Mouse (Mus musculus): ENCODE data around the gene Gpr161. TPM values are rescaled to one million over a fixed set of nuclear protein-coding genes. Genes with fewer than 3 reads are reported as not detected.

Gene Gpr161
- polyA plus RNA-seq, 1 experiment from 2014 or later: 0.89 TPM

DNA sequence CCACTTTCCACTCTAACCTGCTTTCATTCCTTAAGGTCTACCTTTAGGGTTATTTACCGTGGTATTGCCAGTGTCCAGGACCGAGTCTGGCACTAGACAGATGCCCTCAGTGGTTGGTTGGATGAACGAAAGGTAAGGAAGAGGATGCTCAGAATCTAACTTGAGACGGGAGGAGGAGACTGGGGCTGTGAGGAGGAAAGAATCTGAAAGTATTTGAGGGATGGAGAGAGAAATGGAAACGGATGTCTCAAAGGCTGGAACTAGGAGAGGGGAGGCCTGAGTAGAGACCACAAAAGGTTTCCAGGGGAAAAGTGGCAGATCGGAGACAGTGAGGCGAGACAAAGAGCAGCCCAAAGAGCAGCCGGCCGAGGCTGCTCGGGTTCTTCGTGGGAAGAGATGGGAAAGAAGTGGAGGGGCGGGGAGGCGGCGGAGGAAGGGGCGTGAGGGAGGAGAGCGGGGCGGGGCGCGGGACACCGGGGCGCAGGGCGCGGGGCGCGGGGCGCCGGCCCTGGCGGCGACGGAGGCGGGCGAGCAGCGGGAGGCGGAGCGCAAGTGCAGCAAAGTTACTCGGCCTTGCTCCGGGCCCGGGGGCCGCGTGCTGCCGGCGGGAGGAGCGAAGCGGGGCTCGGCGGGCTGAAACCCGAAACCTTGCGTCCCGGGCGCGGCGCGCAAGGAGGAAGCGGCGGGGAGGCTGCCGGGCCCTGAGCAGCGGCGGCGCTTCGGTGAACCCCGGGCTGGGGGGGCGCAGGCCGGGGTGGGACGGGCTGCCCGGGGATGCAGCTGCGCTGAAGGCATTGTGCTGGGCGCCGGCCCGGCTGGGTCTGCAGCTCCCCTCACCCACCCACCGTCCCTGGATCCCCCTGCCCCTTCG is 14.0 kb upstream of the Gpr161 start:
- Histone ChIP-seq H3K36me3 (ENCODE audit: control insufficient read depth, insufficient read depth, low read length) (no peaks in the 10 kb centered on the region), H3K27ac (ENCODE audit: low read length) (peak overlapping the region; percentile 83), H3K27me3 (ENCODE audit: control insufficient read depth, insufficient read depth, low read depth, low read length) (no peaks in the 10 kb centered on the region), H3K9me3 (ENCODE audit: control insufficient read depth, low read length) (no peaks in the 10 kb centered on the region), H3K4me2 (ENCODE audit: low read depth, low read length) (peak overlapping the region; percentile 95), H3K9ac (ENCODE audit: low read length) (peak overlapping the region; percentile 86), H3K4me1 (replicated peaks; ENCODE audit: control insufficient read depth, insufficient read depth, low read length) (peaks cover 11% of the 10 kb centered on the region; the same call in 1 of the 2 replicates), H3K4me3 (ENCODE audit: low read length) (peak overlapping the region; percentile 75)
- 2% methylated on average over 38 of the region's 71 CpGs for WGBS
- ATAC-seq (ENCODE audit: low read depth): peak; percentile 93

DNA sequence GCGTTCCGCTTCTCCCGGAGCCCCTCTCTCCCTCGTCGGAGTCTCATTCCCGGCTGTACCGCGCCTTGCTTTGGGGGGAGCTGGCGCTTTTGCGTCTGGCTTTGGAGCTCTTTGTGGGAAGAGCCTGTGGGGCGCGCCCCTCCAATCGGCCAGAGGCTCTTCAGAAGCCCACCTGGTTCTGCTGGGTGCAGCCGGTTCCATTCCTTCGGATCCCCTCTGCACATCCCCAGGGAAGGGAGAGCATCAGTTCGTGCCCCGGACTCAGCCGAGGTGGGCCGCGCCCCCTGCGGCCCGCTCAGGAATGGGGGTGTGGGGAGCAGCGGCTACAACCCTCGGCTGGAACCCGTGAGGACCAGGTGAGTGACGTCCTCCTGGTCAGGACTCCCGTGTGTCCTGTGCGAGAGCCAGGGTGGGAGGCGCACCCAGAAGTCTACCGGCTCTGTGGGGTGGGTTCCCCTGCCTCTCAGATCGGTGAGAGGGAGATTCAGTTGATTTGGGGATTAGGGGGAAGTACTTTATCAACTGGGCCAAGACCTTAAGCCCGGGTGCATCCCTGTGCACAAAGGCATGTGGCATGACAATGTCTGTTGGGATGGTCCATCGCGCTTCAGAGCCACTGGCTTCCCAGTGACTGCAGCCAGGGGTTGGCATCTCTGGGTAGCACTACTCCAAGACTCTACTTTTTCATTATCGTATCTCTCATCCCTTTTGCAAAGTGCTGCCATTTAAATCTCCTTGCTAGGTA is 13.2 kb upstream of the Gpr161 start:
- no peaks in the 10 kb centered on the region for H3K27me3 ChIP-seq (ENCODE audit: control insufficient read depth, insufficient read depth, low read depth, low read length)
- no peaks in the 10 kb centered on the region for H3K9me3 ChIP-seq (ENCODE audit: control insufficient read depth, low read length)
- H3K27ac ChIP-seq (ENCODE audit: low read length): peak overlapping the region; percentile 83
- under 1% methylated on average over 34 of the region's 35 CpGs for WGBS
- peak overlapping the region; percentile 75 for H3K4me3 ChIP-seq (ENCODE audit: low read length)
- no peaks in the 10 kb centered on the region for H3K36me3 ChIP-seq (ENCODE audit: control insufficient read depth, insufficient read depth, low read length)
- H3K4me1 ChIP-seq (replicated peaks; ENCODE audit: control insufficient read depth, insufficient read depth, low read length): peaks cover 11% of the 10 kb centered on the region; the same call in 1 of the 2 replicates
- peak overlapping the region; percentile 86 for H3K9ac ChIP-seq (ENCODE audit: low read length)
- ATAC-seq (ENCODE audit: low read depth): peak; percentile 10; the same call in 1 of the 2 replicates
- H3K4me2 ChIP-seq (ENCODE audit: low read depth, low read length): peak overlapping the region; percentile 95

DNA sequence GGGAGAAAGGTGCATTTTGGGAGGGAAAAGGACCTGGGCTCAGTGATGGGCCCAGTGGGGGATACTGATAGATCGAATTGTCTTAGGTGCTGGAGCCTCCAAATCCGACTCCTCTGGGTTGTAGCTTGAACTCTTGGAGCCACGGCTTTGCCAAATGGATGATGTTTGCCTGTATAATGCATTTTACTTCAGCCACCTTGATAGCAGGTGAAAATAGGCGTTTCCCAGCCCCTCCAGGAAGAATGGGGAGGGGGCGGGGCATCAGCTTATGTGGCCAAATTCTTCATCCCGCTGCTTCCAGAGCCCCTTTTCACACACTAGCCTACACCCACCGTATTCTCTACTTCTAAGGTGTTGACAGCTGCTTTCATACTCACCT is 12.6 kb upstream of the Gpr161 start:
- no peak overlapping the region for H3K9ac ChIP-seq (ENCODE audit: low read length)
- H3K4me2 ChIP-seq (ENCODE audit: low read depth, low read length): peak overlapping the region; percentile 95
- WGBS: 15% methylated on average over 7 of the region's 7 CpGs
- H3K27ac ChIP-seq (ENCODE audit: low read length): no peak overlapping the region
- H3K9me3 ChIP-seq (ENCODE audit: control insufficient read depth, low read length): no peaks in the 10 kb centered on the region
- peaks cover 11% of the 10 kb centered on the region; the same call in 1 of the 2 replicates for H3K4me1 ChIP-seq (replicated peaks; ENCODE audit: control insufficient read depth, insufficient read depth, low read length)
- no peaks in the 10 kb centered on the region for H3K27me3 ChIP-seq (ENCODE audit: control insufficient read depth, insufficient read depth, low read depth, low read length)
- ATAC-seq (ENCODE audit: low read depth): no peak
- H3K4me3 ChIP-seq (ENCODE audit: low read length): peak overlapping the region; percentile 75
- H3K36me3 ChIP-seq (ENCODE audit: control insufficient read depth, insufficient read depth, low read length): no peaks in the 10 kb centered on the region

DNA sequence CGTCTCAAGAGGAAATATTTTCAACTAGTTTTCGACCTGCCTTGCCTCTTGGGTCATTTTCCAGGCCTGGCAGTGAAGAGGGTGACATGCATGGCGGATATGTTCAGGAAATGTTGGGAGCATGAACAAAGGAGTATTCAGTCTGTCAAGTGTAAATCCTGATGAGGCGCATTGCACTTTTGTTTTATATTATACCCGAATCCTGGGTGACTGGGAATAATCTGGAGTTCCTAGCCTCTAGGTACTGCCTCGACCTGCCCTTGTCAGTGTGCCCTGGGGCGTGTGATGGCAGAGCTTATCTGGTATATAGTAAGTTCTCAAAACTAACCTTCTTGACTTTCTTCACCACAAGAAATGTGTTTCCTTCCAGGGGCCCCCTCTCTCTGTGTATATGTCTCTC is 11.5 kb upstream of the Gpr161 start:
- WGBS: 61% methylated on average over 7 of the region's 7 CpGs
- H3K4me1 ChIP-seq (replicated peaks; ENCODE audit: control insufficient read depth, insufficient read depth, low read length): peaks cover 11% of the 10 kb centered on the region; the same call in 1 of the 2 replicates
- no peaks in the 10 kb centered on the region for H3K9me3 ChIP-seq (ENCODE audit: control insufficient read depth, low read length)
- H3K4me3 ChIP-seq (ENCODE audit: low read length): no peak overlapping the region
- H3K27me3 ChIP-seq (ENCODE audit: control insufficient read depth, insufficient read depth, low read depth, low read length): no peaks in the 10 kb centered on the region
- H3K9ac ChIP-seq (ENCODE audit: low read length): no peak overlapping the region
- H3K4me2 ChIP-seq (ENCODE audit: low read depth, low read length): no peak overlapping the region
- no peak for ATAC-seq (ENCODE audit: low read depth)
- no peak overlapping the region for H3K27ac ChIP-seq (ENCODE audit: low read length)
- no peaks in the 10 kb centered on the region for H3K36me3 ChIP-seq (ENCODE audit: control insufficient read depth, insufficient read depth, low read length)

DNA sequence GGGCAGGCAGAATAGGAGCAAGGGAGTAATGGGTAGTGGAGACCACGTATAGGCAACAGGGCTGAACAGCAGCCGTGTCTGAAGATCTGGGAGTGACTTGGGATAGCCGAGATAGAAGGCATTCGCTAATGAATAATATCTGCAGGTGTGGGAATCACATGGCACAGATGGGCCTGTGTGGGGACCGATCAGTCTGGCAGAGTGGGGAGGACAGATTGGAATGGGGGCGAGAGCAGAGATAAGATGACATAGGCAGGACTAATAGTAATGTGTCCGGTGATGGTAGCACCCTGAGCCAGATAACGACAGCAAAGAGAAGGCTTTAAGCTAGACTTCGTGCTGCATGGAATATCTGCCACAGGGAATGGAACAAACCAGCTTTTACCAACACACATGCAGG is 7.4 kb upstream of the Gpr161 start:
- Histone ChIP-seq H3K4me1 (replicated peaks; ENCODE audit: control insufficient read depth, insufficient read depth, low read length) (no peaks in the 10 kb centered on the region; the same call in 1 of the 2 replicates), H3K36me3 (ENCODE audit: control insufficient read depth, insufficient read depth, low read length) (no peaks in the 10 kb centered on the region), H3K27ac (ENCODE audit: low read length) (no peak overlapping the region), H3K4me3 (ENCODE audit: low read length) (no peak overlapping the region), H3K9me3 (ENCODE audit: control insufficient read depth, low read length) (no peaks in the 10 kb centered on the region), H3K9ac (ENCODE audit: low read length) (no peak overlapping the region), H3K27me3 (ENCODE audit: control insufficient read depth, insufficient read depth, low read depth, low read length) (no peaks in the 10 kb centered on the region), H3K4me2 (ENCODE audit: low read depth, low read length) (no peak overlapping the region)
- WGBS: 81% methylated on average over 9 of the region's 9 CpGs
- no peak for ATAC-seq (ENCODE audit: low read depth)

DNA sequence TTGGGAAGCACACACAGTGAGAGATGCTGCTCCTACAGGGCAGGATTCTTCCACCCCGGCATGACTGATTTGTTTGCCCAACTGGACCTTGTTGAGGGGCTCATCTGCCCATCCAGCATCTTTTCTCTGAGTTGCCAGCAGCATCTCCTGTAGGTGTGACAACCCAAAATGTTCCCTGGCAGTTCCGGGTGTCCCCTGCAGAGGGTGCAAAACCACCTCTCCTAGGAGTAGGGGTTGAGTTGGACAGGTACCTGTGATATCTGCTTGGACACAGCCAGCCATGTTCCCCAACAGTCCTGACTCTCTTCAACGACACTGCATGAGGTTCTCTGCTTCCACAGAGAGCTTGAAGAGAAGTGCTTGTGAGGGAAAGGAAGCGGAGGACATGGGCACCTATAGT is 5.8 kb upstream of the Gpr161 start:
- Histone ChIP-seq H3K9ac (ENCODE audit: low read length) (no peak overlapping the region), H3K9me3 (ENCODE audit: control insufficient read depth, low read length) (no peaks in the 10 kb centered on the region), H3K4me1 (replicated peaks; ENCODE audit: control insufficient read depth, insufficient read depth, low read length) (no peaks in the 10 kb centered on the region), H3K4me2 (ENCODE audit: low read depth, low read length) (no peak overlapping the region), H3K27me3 (ENCODE audit: control insufficient read depth, insufficient read depth, low read depth, low read length) (no peaks in the 10 kb centered on the region), H3K27ac (ENCODE audit: low read length) (no peak overlapping the region), H3K36me3 (ENCODE audit: control insufficient read depth, insufficient read depth, low read length) (no peaks in the 10 kb centered on the region), H3K4me3 (ENCODE audit: low read length) (no peak overlapping the region)
- ATAC-seq (ENCODE audit: low read depth): no peak
- 89% methylated on average over 4 of the region's 4 CpGs for WGBS

DNA sequence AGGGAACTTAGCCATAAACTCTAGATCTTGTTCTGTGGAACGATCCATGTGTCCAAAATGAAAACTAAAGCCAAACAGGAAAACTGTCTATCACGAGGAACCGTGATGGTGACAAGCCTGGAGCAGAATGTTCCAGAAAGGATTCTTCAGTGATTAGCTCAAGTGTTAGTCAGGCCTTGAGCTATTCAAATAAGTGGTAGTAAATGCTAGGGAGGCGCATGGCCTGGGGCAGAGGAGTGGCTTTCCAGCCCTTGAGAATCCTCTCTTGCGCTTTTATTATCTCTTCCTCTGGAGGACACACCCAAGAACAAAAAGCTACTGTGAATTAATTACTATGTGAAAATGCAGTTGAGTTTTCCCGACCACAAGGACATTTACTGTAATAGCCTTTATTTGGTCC is 4.0 kb upstream of the Gpr161 start:
- no peak for ATAC-seq (ENCODE audit: low read depth)
- H3K27ac ChIP-seq (ENCODE audit: low read length): no peak overlapping the region
- H3K9ac ChIP-seq (ENCODE audit: low read length): no peak overlapping the region
- H3K4me3 ChIP-seq (ENCODE audit: low read length): no peak overlapping the region
- no peaks in the 10 kb centered on the region for H3K9me3 ChIP-seq (ENCODE audit: control insufficient read depth, low read length)
- no peaks in the 10 kb centered on the region for H3K27me3 ChIP-seq (ENCODE audit: control insufficient read depth, insufficient read depth, low read depth, low read length)
- no peaks in the 10 kb centered on the region for H3K36me3 ChIP-seq (ENCODE audit: control insufficient read depth, insufficient read depth, low read length)
- H3K4me1 ChIP-seq (replicated peaks; ENCODE audit: control insufficient read depth, insufficient read depth, low read length): no peaks in the 10 kb centered on the region
- H3K4me2 ChIP-seq (ENCODE audit: low read depth, low read length): no peak overlapping the region
- 81% methylated on average over 6 of the region's 6 CpGs for WGBS

DNA sequence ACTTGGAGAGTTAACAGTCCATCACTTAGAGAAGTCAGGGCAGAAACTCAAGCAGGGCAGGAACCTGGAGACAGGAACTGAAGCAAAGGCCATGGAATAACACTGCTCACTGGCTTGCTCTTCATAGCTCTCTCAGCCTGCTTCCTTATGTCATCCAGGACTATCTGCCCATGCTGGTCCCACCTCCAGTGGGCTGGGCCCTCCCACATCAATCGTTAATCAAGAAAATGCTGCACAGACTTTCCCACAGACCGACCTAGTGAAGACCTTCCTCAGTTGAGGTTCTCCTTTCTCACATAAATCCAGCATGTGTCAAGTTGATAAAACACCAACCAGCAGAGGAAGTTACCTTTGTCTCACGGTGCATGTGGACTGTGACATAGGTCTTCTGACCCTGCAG is 5.5 kb downstream of the Gpr161 start:
- Histone ChIP-seq H3K27ac (ENCODE audit: low read length) (no peak overlapping the region), H3K4me2 (ENCODE audit: low read depth, low read length) (no peak overlapping the region), H3K4me3 (ENCODE audit: low read length) (no peak overlapping the region), H3K4me1 (replicated peaks; ENCODE audit: control insufficient read depth, insufficient read depth, low read length) (peaks cover 9% of the 10 kb centered on the region; the same call in 1 of the 2 replicates), H3K36me3 (ENCODE audit: control insufficient read depth, insufficient read depth, low read length) (no peaks in the 10 kb centered on the region), H3K27me3 (ENCODE audit: control insufficient read depth, insufficient read depth, low read depth, low read length) (no peaks in the 10 kb centered on the region), H3K9me3 (ENCODE audit: control insufficient read depth, low read length) (no peaks in the 10 kb centered on the region), H3K9ac (ENCODE audit: low read length) (no peak overlapping the region)
- WGBS: 68% methylated on average over 3 of the region's 3 CpGs
- no peak for ATAC-seq (ENCODE audit: low read depth)

DNA sequence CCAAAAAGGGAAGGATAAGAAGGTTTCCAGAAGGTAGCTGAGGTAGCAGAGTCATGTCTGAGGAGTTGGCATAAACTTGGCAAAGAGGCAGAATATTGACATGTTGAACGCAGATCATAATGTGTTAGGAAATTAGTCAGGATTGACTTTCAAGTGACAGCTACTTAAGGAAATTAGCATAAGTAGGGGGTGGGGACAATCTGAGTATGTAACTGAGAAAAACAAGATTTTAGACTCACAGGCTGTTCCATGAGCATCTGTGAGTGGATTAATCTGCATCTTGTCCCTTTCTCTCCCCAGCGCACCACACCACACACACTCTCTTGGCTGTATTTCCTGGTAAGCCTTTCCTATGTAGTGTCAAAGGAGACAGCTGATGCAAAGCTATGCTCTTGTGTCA is 6.0 kb downstream of the Gpr161 start:
- no peaks in the 10 kb centered on the region for H3K9me3 ChIP-seq (ENCODE audit: control insufficient read depth, low read length)
- H3K27me3 ChIP-seq (ENCODE audit: control insufficient read depth, insufficient read depth, low read depth, low read length): no peaks in the 10 kb centered on the region
- H3K4me1 ChIP-seq (replicated peaks; ENCODE audit: control insufficient read depth, insufficient read depth, low read length): peaks cover 9% of the 10 kb centered on the region; the same call in 1 of the 2 replicates
- no peak overlapping the region for H3K27ac ChIP-seq (ENCODE audit: low read length)
- H3K9ac ChIP-seq (ENCODE audit: low read length): no peak overlapping the region
- WGBS: 90% methylated on average over 2 of the region's 2 CpGs
- no peak overlapping the region for H3K4me2 ChIP-seq (ENCODE audit: low read depth, low read length)
- H3K36me3 ChIP-seq (ENCODE audit: control insufficient read depth, insufficient read depth, low read length): no peaks in the 10 kb centered on the region
- ATAC-seq (ENCODE audit: low read depth): no peak
- no peak overlapping the region for H3K4me3 ChIP-seq (ENCODE audit: low read length)
